Mouse (Mus musculus) limb, embryonic 12.5 days (tissue): ENCODE measurements around the gene Eps8. TPM values are rescaled to one million over a fixed set of nuclear protein-coding genes. Genes with fewer than 3 reads are reported as not detected.

Experiments
- ATAC-seq: fragments of 200-750 bp; cut with Nextera tagmentation; 2 replicates; pipeline ENCODE4 v1.8.0; 2017; ENCODE audit warnings: low read depth, moderate TSS enrichment; ENCODE audit not compliant: insufficient number of reproducible peaks, insufficient read depth, low FRiP score, low TSS enrichment
- H3K27ac ChIP-seq: fragments of 300-500 bp; sonication (generic); 2 replicates; pipeline ENCODE4 v1.5.1; 2016; ENCODE audit warnings: mild to moderate bottlenecking, moderate library complexity
- H3K27me3 ChIP-seq: fragments of 300-500 bp; sonication (generic); 2 replicates; pipeline ENCODE4 v1.6.1; 2016; ENCODE audit warnings: mild to moderate bottlenecking, moderate library complexity
- H3K36me3 ChIP-seq: fragments of 300-500 bp; sonication (generic); 2 replicates; pipeline ENCODE4 v1.6.1; 2016; ENCODE audit warnings: mild to moderate bottlenecking, moderate library complexity
- H3K4me1 ChIP-seq: fragments of 300-500 bp; sonication (generic); replicated peaks from 2 replicates; pipeline ENCODE4 v1.6.1; 2016
- H3K4me2 ChIP-seq: fragments of 300-500 bp; sonication (generic); 2 replicates; pipeline ENCODE4 v1.6.1; 2016; ENCODE audit warnings: mild to moderate bottlenecking, moderate library complexity
- H3K4me3 ChIP-seq: fragments of 300-500 bp; sonication (generic); replicated peaks from 2 replicates; pipeline ENCODE4 v1.5.1; 2016; ENCODE audit warnings: mild to moderate bottlenecking
- H3K9ac ChIP-seq: fragments of 300-500 bp; sonication (generic); replicated peaks from 2 replicates; pipeline ENCODE4 v1.6.1; 2016; ENCODE audit warnings: mild to moderate bottlenecking, moderate library complexity
- H3K9me3 ChIP-seq: fragments of 300-500 bp; sonication (generic); 2 replicates; pipeline ENCODE4 v1.6.1; 2016; ENCODE audit warnings: mild to moderate bottlenecking, moderate library complexity
- WGBS: fragments of 180-500 bp; shearing (Covaris S2); methylation state at CpG from one replicate; pipeline ENCODE4 v1.1.7; 2016; 5-methylcytosine and 5-hydroxymethylcytosine counted together
- polyA plus RNA-seq: library from polyadenylated mRNA; unstranded; fragments of >200 nt; fragmentation: Nextera tagmentation; extraction: Ambion mirVana; gene quantifications from 2 replicates; pipeline ENCODE4 v1.2.1, GENCODE M21; 2016

Eps8 gene
- polyA plus RNA-seq, 1 experiment from 2014 or later = 11.1 TPM

DNA sequence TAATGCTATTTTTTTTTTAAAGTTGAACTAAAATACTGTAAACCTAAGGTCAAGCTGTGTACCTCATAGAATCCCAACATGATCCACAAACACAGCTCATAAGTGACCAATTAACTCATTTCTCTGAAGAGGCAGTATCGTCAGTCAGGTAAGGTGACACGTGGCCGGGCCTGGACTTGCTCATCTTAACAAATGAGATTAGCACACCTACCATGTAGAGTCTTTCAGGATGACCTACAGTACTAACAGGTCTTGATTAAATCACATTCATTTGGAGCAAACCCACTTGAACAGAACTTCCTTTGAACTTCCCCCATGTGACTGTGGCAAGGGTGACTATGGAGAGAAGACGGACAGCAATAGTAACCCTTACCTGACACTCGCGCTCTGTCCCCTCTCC, 66.8 kb downstream of the Eps8 start:
- ATAC-seq = no peak
- H3K4me1 ChIP-seq = no peaks in the 10 kb centered on the region

GRCm38 (mm10) chr6:137585229-137585628, 69.4 kb downstream of the Eps8 start:
- no peaks in the 10 kb centered on the region for H3K27me3 ChIP-seq
- no peak overlapping the region for H3K9ac ChIP-seq
- 70% methylated on average over 4 of the region's 4 CpGs for WGBS
- H3K36me3 ChIP-seq = no peaks in the 10 kb centered on the region
- H3K4me2 ChIP-seq = no peak overlapping the region
- no peak overlapping the region for H3K4me3 ChIP-seq
- no peak overlapping the region for H3K27ac ChIP-seq
- no peak for ATAC-seq
- H3K4me1 ChIP-seq = no peaks in the 10 kb centered on the region
- no peaks in the 10 kb centered on the region for H3K9me3 ChIP-seq

More for the DNA sequence above, 66.8 kb downstream of the Eps8 start:
- Histone ChIP-seq H3K27ac (no peak overlapping the region), H3K4me3 (no peak overlapping the region), H3K9ac (no peak overlapping the region), H3K36me3 (no peaks in the 10 kb centered on the region), H3K4me2 (no peak overlapping the region), H3K27me3 (no peaks in the 10 kb centered on the region), H3K9me3 (no peaks in the 10 kb centered on the region)
- WGBS = 87% methylated on average over 6 of the region's 6 CpGs

DNA sequence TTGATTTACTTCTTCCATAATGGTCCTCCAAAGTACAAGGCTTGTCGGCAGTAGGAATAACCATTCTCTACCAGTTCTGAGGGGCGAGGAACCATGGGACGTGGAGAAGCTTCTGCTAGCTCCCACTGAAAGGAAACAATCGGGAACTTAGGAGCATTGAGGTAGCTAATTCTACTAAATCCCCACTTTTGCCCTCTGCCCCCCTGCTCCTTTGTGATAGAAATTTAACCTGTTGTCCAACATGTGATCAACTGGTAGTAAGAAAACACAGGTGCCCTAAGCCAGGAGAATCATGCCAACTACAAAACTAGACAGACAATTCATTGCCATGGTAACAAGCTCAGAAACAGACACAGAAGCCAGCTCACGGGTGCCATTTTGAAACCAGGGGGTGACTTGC, 71.6 kb downstream of the Eps8 start:
- Histone ChIP-seq H3K27me3 (no peaks in the 10 kb centered on the region), H3K4me3 (no peak overlapping the region)
- WGBS = 82% methylated on average over 5 of the region's 5 CpGs

GRCm38 (mm10) chr6:137582207-137582889, 72.3 kb downstream of the Eps8 start:
- Histone ChIP-seq H3K36me3 (no peaks in the 10 kb centered on the region), H3K9ac (no peak overlapping the region), H3K27me3 (no peaks in the 10 kb centered on the region), H3K4me1 (no peaks in the 10 kb centered on the region), H3K9me3 (no peaks in the 10 kb centered on the region), H3K4me3 (no peak overlapping the region), H3K4me2 (no peak overlapping the region), H3K27ac (no peak overlapping the region)
- ATAC-seq = no peak
- WGBS = 82% methylated on average over 19 of the region's 19 CpGs

More for the DNA sequence above, 71.6 kb downstream of the Eps8 start:
- no peak overlapping the region for H3K9ac ChIP-seq
- no peaks in the 10 kb centered on the region for H3K9me3 ChIP-seq
- no peaks in the 10 kb centered on the region for H3K36me3 ChIP-seq
- no peak overlapping the region for H3K4me2 ChIP-seq
- no peak overlapping the region for H3K27ac ChIP-seq
- no peaks in the 10 kb centered on the region for H3K4me1 ChIP-seq
- no peak for ATAC-seq

DNA sequence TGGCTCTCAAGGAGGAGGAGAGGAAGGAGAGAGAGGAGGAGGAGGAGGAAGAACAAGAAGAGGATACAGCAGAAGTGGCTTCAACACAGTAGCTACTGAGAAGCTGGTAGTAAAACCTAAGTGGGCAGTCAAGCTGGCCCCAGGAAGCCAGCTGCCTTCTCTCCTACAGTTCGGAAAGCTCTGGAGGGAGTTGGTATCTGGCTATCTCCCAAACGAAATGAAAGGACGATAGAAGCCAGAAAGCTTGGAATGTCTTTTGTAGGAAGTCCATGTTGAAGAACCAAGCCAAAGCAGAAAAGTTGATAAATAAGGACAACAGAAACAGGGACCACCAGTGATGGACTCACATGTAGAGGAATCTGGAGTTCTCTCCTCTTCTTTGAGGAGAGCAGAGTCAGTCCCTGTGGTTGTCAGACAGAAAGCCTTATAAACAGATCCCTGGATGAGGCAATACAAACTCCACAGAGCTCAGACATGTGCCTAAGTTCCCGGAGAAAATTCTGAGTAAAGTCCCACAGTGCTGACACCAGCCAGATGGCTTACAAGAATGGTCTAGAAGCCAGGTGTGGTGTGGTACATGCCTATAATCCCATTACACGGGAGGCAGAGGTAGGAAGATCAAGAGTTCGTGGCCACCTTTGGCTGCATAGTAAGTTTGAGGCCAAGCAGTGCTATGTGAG, 73.2 kb downstream of the Eps8 start:
- WGBS = 85% methylated on average over 6 of the region's 6 CpGs
- Histone ChIP-seq H3K27ac (no peak overlapping the region), H3K9me3 (no peaks in the 10 kb centered on the region), H3K36me3 (no peaks in the 10 kb centered on the region), H3K9ac (no peak overlapping the region), H3K4me3 (no peak overlapping the region), H3K4me1 (no peaks in the 10 kb centered on the region), H3K27me3 (no peaks in the 10 kb centered on the region), H3K4me2 (no peak overlapping the region)
- no peak for ATAC-seq

GRCm38 (mm10) chr6:137580503-137580902, 74.2 kb downstream of the Eps8 start:
- Histone ChIP-seq H3K4me1 (no peaks in the 10 kb centered on the region), H3K9ac (no peak overlapping the region), H3K4me3 (no peak overlapping the region), H3K9me3 (no peaks in the 10 kb centered on the region), H3K4me2 (no peak overlapping the region), H3K27ac (no peak overlapping the region), H3K36me3 (no peaks in the 10 kb centered on the region), H3K27me3 (no peaks in the 10 kb centered on the region)
- ATAC-seq = no peak
- WGBS = 92% methylated on average over 5 of the region's 5 CpGs

DNA sequence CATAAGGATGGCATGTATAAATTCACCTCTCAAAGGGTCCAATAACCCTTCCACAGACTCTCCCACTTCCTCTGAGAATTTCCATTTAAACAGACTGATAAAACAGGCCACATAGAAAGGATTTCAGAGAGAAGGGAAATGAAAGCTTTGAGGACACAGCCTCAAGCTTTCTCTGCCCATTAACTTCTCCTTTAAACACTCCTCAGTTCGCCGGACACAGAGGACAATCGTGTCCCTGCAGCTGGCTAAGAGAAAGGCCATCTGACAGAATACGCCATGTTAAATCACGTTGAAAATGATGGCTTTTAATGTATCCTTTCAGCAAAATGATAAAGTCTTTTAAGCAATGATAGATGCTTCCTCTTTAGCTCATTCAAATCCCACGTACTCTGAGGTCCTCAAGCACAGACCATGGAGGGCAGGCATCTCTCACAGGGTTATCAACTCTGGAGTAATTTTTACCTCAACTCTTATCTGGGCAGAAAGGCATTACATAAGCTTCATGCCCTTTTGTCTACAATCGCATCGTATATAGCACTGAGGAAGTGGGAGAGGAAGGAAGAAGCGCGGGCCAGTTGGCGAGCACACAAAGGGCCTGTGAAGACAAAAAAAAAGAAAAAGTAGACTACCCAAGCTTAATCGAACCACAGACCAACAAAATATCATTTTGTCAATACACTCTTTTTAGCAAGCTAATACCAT, 77.9 kb downstream of the Eps8 start:
- no peaks in the 10 kb centered on the region for H3K27me3 ChIP-seq
- no peaks in the 10 kb centered on the region for H3K9me3 ChIP-seq
- H3K4me2 ChIP-seq = no peak overlapping the region
- H3K27ac ChIP-seq = no peak overlapping the region
- WGBS = 83% methylated on average over 12 of the region's 12 CpGs
- H3K36me3 ChIP-seq = no peaks in the 10 kb centered on the region
- H3K9ac ChIP-seq = no peak overlapping the region
- ATAC-seq = no peak
- H3K4me1 ChIP-seq = no peaks in the 10 kb centered on the region
- H3K4me3 ChIP-seq = no peak overlapping the region

DNA sequence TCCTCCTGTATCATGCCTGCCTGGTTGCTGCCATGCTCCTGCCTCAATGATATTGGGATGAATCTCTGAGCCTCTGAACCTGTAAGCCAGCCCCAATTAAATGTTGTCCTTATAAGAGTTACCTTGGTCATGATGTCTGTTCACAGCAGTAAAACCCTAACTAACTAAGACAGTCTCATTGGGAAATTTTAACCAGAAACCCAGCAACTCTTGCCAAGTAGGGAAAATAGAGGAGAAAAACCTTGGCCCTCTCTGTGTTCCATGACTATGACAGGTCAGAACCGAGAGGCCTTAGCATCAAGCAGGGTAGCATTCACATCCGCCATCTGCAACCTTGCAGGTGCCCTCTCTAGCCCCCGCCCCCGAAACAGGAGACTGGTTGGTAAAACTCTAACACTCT, 78.6 kb downstream of the Eps8 start:
- Histone ChIP-seq H3K27ac (no peak overlapping the region), H3K36me3 (no peaks in the 10 kb centered on the region), H3K4me1 (peaks cover 3% of the 10 kb centered on the region), H3K9me3 (no peaks in the 10 kb centered on the region), H3K27me3 (no peaks in the 10 kb centered on the region), H3K4me3 (no peak overlapping the region), H3K4me2 (no peak overlapping the region), H3K9ac (no peak overlapping the region)
- WGBS = 91% methylated on average over 4 of the region's 4 CpGs
- no peak for ATAC-seq

DNA sequence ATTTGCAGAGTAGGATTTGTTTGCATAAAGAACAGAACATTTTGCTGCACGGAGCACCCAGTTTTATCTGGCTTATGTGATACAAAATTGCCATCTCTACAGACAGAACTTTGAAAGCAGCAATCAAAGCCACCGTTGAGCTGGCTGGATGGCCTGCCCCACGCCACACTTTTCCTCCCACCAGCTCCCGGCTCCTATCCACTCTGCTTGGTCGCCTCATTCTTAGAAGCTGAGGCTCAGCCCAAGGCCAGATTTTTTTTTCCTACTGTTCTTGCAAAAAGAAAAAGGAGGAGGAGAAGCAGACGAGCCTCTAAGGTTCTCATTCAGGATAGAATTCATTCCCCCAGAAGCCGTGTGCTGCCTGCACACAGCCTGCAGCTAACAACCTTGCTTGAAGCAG, 80.8 kb downstream of the Eps8 start:
- H3K36me3 ChIP-seq = no peaks in the 10 kb centered on the region
- no peak overlapping the region for H3K9ac ChIP-seq
- no peaks in the 10 kb centered on the region for H3K9me3 ChIP-seq
- no peak overlapping the region for H3K27ac ChIP-seq
- H3K27me3 ChIP-seq = no peaks in the 10 kb centered on the region
- no peak for ATAC-seq
- peaks cover 15% of the 10 kb centered on the region for H3K4me1 ChIP-seq
- H3K4me3 ChIP-seq = no peak overlapping the region
- 64% methylated on average over 7 of the region's 7 CpGs for WGBS
- H3K4me2 ChIP-seq = no peak overlapping the region

DNA sequence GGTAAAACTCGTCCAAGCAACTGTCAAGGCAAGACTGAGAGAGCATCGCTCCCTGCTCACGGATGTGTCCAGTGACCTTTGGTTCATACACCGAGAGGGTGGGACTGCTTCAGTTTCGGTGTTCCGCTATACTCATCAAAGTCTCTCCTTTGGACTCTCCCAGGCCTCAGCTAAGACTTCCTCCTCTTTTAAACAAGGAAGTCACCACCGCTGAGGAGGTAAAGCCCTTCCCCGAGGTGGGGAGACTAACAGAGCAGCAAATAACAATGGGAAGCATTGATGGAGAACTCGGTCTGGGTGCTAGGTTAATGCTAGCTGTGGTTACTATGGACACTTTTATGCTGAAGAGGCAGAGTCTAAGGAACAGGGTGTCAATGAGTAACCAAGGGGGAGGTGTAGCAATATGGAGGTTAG, 84.0 kb downstream of the Eps8 start:
- H3K9me3 ChIP-seq = no peaks in the 10 kb centered on the region
- no peak overlapping the region for H3K4me3 ChIP-seq
- H3K27me3 ChIP-seq = no peaks in the 10 kb centered on the region
- WGBS = 84% methylated on average over 9 of the region's 9 CpGs
- H3K9ac ChIP-seq = no peak overlapping the region
- no peak overlapping the region for H3K27ac ChIP-seq
- ATAC-seq = no peak
- H3K4me1 ChIP-seq = peaks cover 16% of the 10 kb centered on the region
- H3K4me2 ChIP-seq = no peak overlapping the region
- H3K36me3 ChIP-seq = no peaks in the 10 kb centered on the region

DNA sequence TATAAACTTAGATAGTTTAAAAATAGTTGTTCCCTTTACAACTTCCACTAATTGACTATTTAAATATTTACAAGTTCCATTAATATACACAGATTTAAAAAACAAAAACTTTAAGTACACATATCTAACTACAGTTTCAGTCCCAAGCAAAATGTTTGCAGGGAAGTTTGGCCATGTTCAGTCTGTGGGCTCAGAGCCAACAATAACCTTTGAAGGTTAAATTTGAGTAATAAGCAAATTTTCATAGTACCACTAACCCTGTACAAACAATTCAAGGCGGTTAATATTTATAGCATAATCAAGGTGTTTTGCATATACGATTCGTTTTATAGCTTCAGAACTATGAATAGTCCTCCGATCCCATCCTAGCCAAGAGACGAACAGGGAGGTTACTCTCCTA, 84.7 kb downstream of the Eps8 start:
- no peak overlapping the region for H3K4me2 ChIP-seq
- no peaks in the 10 kb centered on the region for H3K36me3 ChIP-seq
- 85% methylated on average over 5 of the region's 5 CpGs for WGBS
- no peak overlapping the region for H3K27ac ChIP-seq
- no peak overlapping the region for H3K4me3 ChIP-seq
- no peak for ATAC-seq
- no peaks in the 10 kb centered on the region for H3K9me3 ChIP-seq
- H3K4me1 ChIP-seq = peaks cover 16% of the 10 kb centered on the region
- H3K9ac ChIP-seq = no peak overlapping the region
- no peaks in the 10 kb centered on the region for H3K27me3 ChIP-seq
